Mouse (Mus musculus): ENCODE measurements around the gene Fam57b. TPM values are rescaled to one million over a fixed set of nuclear protein-coding genes. Genes with fewer than 3 reads are reported as not detected.
"Not testable (repeated sequence)": the region's sequence is repeated elsewhere in the genome, so short reads cannot be mapped to it uniquely, and the experiment has no call there.

Gene Fam57b
- polyA plus RNA-seq, 1 experiment from 2014 or later: 21.4 TPM

DNA sequence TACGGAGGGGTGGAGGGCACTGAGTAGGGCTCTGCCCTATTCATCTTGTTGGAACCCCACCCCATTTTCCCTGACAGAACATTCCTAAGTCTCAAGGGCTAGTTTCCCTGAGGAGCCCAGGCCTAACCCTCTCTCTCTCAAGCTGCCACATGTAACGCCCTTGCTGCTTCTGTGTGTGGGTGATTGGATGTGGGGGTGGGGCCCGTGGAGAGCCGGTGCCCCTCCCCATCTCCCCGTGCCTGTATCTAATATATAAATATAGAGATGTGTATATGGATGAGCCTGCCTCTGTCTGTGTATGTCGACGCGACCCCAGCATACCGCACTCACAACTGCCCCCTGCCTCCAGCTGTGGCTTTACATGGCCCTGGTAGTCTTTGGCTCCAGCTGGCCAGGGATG, 31.9 kb upstream of the Fam57b start:
- Histone ChIP-seq H3K4me2 (replicated peaks) (no peak overlapping the region), H3K27ac (no peak overlapping the region), H3K4me1 (peaks cover 14% of the 10 kb centered on the region), H3K36me3 (peaks cover 71% of the 10 kb centered on the region), H3K9ac (no peak overlapping the region), H3K9me3 (no peaks in the 10 kb centered on the region), H3K4me3 (no peak overlapping the region), H3K27me3 (replicated peaks) (no peaks in the 10 kb centered on the region)
- ATAC-seq (ENCODE audit: low FRiP score, low read depth): no peak
- 91% methylated on average over 9 of the region's 9 CpGs for WGBS

DNA sequence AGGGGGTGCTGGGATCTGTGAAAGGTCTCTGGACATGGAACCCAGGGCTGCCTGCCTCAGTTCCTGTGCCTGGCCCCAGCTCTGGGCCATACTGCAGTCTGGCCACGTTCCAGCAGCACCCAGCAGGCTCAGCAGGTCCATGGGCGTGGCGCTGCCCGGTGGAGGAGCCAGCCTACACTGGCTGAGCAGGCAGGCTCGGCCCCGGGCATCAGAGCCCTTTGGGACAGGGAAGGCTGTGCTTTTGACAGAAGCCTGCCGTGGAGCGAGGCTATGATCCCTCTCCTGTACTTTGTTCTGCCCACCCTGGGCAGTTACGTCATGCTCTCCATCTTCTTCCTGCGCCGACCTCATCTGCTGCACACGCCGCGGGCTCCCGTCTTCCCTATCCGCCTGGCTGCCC, 31.3 kb upstream of the Fam57b start, which contains the start of gene Gdpd3:
Gene Gdpd3, plus strand, starts transcription at position 134 of the 400 bp plus-strand sequence.
- no peak within 1 kb of the TSS for H3K4me2 ChIP-seq (replicated peaks)
- no peak within 1 kb of the TSS for H3K27ac ChIP-seq
- H3K4me3 ChIP-seq: no peak within 1 kb of the TSS
- ATAC-seq (ENCODE audit: low FRiP score, low read depth): no peak
- WGBS: 93% methylated on average over 16 of the region's 16 CpGs
- H3K27me3 ChIP-seq (replicated peaks): no peaks in the 10 kb centered on the region
- peaks cover 76% of the 10 kb centered on the region for H3K36me3 ChIP-seq
- H3K9ac ChIP-seq: no peak within 1 kb of the TSS
- H3K4me1 ChIP-seq: peaks cover 7% of the 10 kb centered on the region; the same call in 1 of the 2 replicates
- no peaks in the 10 kb centered on the region for H3K9me3 ChIP-seq

DNA sequence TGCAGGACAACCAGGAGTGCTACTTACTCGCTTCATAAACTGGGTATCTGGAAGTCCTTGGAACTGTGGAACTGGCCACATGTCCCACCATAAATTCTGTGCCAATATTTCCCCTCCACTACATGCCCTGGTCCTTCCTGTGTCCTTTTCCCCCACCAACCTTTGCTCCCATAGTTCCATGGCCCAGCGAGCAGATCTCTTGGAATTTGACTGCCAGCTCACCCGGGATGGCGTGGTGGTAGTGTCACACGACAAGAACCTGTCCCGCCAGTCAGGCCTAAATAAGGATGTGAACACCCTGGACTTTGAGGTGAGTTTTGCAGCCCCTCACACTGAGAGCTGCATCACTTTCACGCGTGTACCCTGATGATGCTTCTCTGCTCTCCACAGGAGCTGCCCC, 30.5 kb upstream of the Fam57b start:
- H3K4me2 ChIP-seq (replicated peaks): no peak overlapping the region
- no peak overlapping the region for H3K4me3 ChIP-seq
- no peak overlapping the region for H3K9ac ChIP-seq
- 96% methylated on average over 8 of the region's 8 CpGs for WGBS
- no peak for ATAC-seq (ENCODE audit: low FRiP score, low read depth)
- H3K4me1 ChIP-seq: peaks cover 5% of the 10 kb centered on the region; the same call in 1 of the 2 replicates
- peaks cover 76% of the 10 kb centered on the region for H3K36me3 ChIP-seq
- no peaks in the 10 kb centered on the region for H3K27me3 ChIP-seq (replicated peaks)
- no peaks in the 10 kb centered on the region for H3K9me3 ChIP-seq
- H3K27ac ChIP-seq: no peak overlapping the region

DNA sequence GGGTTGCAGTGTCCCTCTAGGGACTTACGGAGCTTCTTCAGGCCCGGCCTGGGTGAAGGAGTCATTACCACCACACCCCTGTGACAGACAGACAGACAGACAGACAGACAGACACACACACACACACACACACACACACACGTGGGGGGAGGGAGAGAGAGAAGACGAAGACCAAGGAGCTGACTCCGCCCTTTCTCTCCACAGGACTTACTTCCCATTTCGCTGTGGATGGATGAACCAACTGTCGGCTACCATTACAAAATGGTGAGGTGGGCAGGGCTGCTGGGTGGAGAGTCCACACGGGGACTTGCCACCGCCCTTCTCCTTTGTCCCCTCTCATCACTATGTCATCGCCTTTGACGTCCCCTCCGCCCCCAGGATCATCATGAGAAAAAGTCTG, 26.7 kb upstream of the Fam57b start:
- H3K4me3 ChIP-seq: no peak overlapping the region
- WGBS: 84% methylated on average over 12 of the region's 12 CpGs
- no peaks in the 10 kb centered on the region for H3K27me3 ChIP-seq (replicated peaks)
- H3K4me2 ChIP-seq (replicated peaks): no peak overlapping the region
- peaks cover under 1% of the 10 kb centered on the region for H3K4me1 ChIP-seq
- no peak overlapping the region for H3K27ac ChIP-seq
- H3K9me3 ChIP-seq: no peaks in the 10 kb centered on the region
- H3K36me3 ChIP-seq: peaks cover 54% of the 10 kb centered on the region
- no peak overlapping the region for H3K9ac ChIP-seq
- no peak for ATAC-seq (ENCODE audit: low FRiP score, low read depth)

GRCm38 (mm10) chr7:126773351-126773750, 24.1 kb upstream of the Fam57b start:
- H3K4me1 ChIP-seq: peaks cover 18% of the 10 kb centered on the region

GRCm38 (mm10) chr7:126774463-126774862, 23.0 kb upstream of the Fam57b start:
- peaks cover 32% of the 10 kb centered on the region for H3K36me3 ChIP-seq
- no peaks in the 10 kb centered on the region for H3K9me3 ChIP-seq
- 88% methylated on average over 2 of the region's 2 CpGs for WGBS
- H3K4me1 ChIP-seq: peaks cover 18% of the 10 kb centered on the region
- H3K9ac ChIP-seq: no peak overlapping the region
- no peaks in the 10 kb centered on the region for H3K27me3 ChIP-seq (replicated peaks)
- H3K27ac ChIP-seq: no peak overlapping the region
- H3K4me3 ChIP-seq: no peak overlapping the region
- H3K4me2 ChIP-seq (replicated peaks): no peak overlapping the region
- no peak for ATAC-seq (ENCODE audit: low FRiP score, low read depth)

More at GRCm38 (mm10) chr7:126773351-126773750, 24.1 kb upstream of the Fam57b start:
- Histone ChIP-seq H3K36me3 (peaks cover 32% of the 10 kb centered on the region), H3K4me3 (no peak overlapping the region), H3K9me3 (no peaks in the 10 kb centered on the region), H3K27ac (no peak overlapping the region), H3K27me3 (replicated peaks) (no peaks in the 10 kb centered on the region), H3K4me2 (replicated peaks) (no peak overlapping the region), H3K9ac (no peak overlapping the region)
- ATAC-seq (ENCODE audit: low FRiP score, low read depth): no peak
- 64% methylated on average over 2 of the region's 2 CpGs for WGBS

- Histone ChIP-seq H3K36me3 (peaks cover 24% of the 10 kb centered on the region), H3K9ac (peak overlapping the region; percentile 84; the same call in 1 of the 2 replicates), H3K4me1 (peaks cover 27% of the 10 kb centered on the region), H3K27me3 (replicated peaks) (no peaks in the 10 kb centered on the region), H3K4me3 (no peak overlapping the region), H3K4me2 (replicated peaks) (peak overlapping the region; percentile 94), H3K27ac (peak overlapping the region; percentile 23; the same call in 1 of the 2 replicates), H3K9me3 (no peaks in the 10 kb centered on the region)
- ATAC-seq (ENCODE audit: low FRiP score, low read depth): no peak
- WGBS: 87% methylated on average over 10 of the region's 10 CpGs
These were observed 22.1 kb upstream of the Fam57b start for GRCm38 (mm10) chr7:126775185-126775977.

- Histone ChIP-seq H3K4me1 (peaks cover 29% of the 10 kb centered on the region), H3K9me3 (no peaks in the 10 kb centered on the region), H3K9ac (peak overlapping the region; percentile 84), H3K27ac (peak overlapping the region; percentile 23; the same call in 1 of the 2 replicates), H3K4me2 (replicated peaks) (peak overlapping the region; percentile 94), H3K27me3 (replicated peaks) (no peaks in the 10 kb centered on the region), H3K36me3 (peaks cover 20% of the 10 kb centered on the region), H3K4me3 (0 out of 2 replicates have a peak overlapping the region, but pooled peaks have one; percentile 65)
- WGBS: 66% methylated on average over 3 of the region's 3 CpGs
- ATAC-seq (ENCODE audit: low FRiP score, low read depth): no peak
These were observed 21.6 kb upstream of the Fam57b start for GRCm38 (mm10) chr7:126775978-126776234.

GRCm38 (mm10) chr7:126776598-126777057, 20.8 kb upstream of the Fam57b start, which contains the start of gene Ypel3:
Gene Ypel3, plus strand, starts transcription at chr7:126776955.
- peak; percentile 76 for ATAC-seq (ENCODE audit: low FRiP score, low read depth)
- Histone ChIP-seq H3K27ac (peak within 1 kb of the TSS; percentile 82), H3K9ac (peak within 1 kb of the TSS; percentile 84), H3K9me3 (no peaks in the 10 kb centered on the region), H3K4me2 (replicated peaks) (peak within 1 kb of the TSS; percentile 94), H3K4me1 (peaks cover 37% of the 10 kb centered on the region), H3K27me3 (replicated peaks) (no peaks in the 10 kb centered on the region), H3K4me3 (peak within 1 kb of the TSS; percentile 65), H3K36me3 (peaks cover 19% of the 10 kb centered on the region; the same call in 1 of the 2 replicates)
- under 1% methylated on average over 35 of the region's 37 CpGs for WGBS

DNA sequence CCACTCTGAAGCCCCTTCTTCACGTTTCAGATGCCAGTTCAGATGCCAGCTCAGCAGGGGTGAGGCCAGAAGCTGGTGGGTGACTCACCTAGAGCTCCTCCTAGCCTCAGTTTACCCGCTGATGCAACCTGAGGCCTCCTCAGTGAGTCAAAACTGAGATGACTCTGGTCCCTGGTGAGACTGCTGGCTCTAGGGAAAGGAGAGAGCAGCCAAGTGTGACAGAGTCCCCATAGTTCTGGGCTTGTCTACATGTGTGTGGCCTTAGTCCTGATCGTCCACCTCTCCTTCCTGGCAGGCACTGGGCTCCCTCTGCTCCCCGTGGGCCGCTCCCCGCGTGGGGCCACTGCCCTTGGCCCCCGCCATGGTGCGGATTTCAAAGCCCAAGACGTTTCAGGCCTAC, 20.0 kb upstream of the Fam57b start:
- H3K9me3 ChIP-seq: no peaks in the 10 kb centered on the region
- peak overlapping the region; percentile 84 for H3K9ac ChIP-seq
- H3K4me3 ChIP-seq: peak overlapping the region; percentile 65
- ATAC-seq (ENCODE audit: low FRiP score, low read depth): no peak
- peaks cover 19% of the 10 kb centered on the region; the same call in 1 of the 2 replicates for H3K36me3 ChIP-seq
- no peak overlapping the region; the same call in 1 of the 2 replicates for H3K27ac ChIP-seq
- peaks cover 39% of the 10 kb centered on the region for H3K4me1 ChIP-seq
- 54% methylated on average over 10 of the region's 10 CpGs for WGBS
- H3K27me3 ChIP-seq (replicated peaks): no peaks in the 10 kb centered on the region
- H3K4me2 ChIP-seq (replicated peaks): peak overlapping the region; percentile 94

- peak overlapping the region; percentile 84; the same call in 1 of the 2 replicates for H3K9ac ChIP-seq
- no peak overlapping the region for H3K4me3 ChIP-seq
- ATAC-seq (ENCODE audit: low FRiP score, low read depth): no peak
- WGBS: 91% methylated on average over 3 of the region's 3 CpGs
- no peaks in the 10 kb centered on the region for H3K9me3 ChIP-seq
- peak overlapping the region; percentile 94 for H3K4me2 ChIP-seq (replicated peaks)
- peaks cover 17% of the 10 kb centered on the region; the same call in 1 of the 2 replicates for H3K36me3 ChIP-seq
- H3K27me3 ChIP-seq (replicated peaks): no peaks in the 10 kb centered on the region
- H3K4me1 ChIP-seq: peaks cover 39% of the 10 kb centered on the region
- H3K27ac ChIP-seq: no peak overlapping the region
These were observed 19.3 kb upstream of the Fam57b start for GRCm38 (mm10) chr7:126778147-126778546.

DNA sequence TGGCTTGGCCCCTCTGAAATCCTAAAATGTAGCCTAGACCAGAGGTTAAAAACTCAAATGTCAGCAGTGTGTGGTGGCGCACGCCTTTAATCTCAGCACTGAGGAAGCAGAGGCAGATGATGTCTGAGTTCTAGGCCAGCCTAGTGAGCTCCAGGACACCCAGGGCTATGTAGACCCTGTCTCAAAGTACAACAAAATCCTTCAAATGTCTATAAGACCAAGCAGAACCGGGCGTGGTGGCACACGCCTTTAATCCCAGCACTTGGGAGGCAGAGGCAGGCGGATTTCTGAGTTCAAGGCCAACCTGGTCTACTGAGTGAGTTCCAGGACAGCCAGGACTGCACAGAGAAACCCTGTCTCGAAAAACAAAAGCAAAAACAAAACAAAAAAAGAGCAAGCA, 18.4 kb upstream of the Fam57b start:
- H3K27ac ChIP-seq; H3K9me3 ChIP-seq; H3K4me3 ChIP-seq; ATAC-seq (ENCODE audit: low FRiP score, low read depth); H3K27me3 ChIP-seq (replicated peaks); H3K9ac ChIP-seq; H3K4me2 ChIP-seq (replicated peaks): not testable (repeated sequence)
- H3K4me1 ChIP-seq: peaks cover 39% of the 10 kb centered on the region
- H3K36me3 ChIP-seq: peaks cover 16% of the 10 kb centered on the region
- WGBS: 92% methylated on average over 7 of the region's 7 CpGs
